Mouse (Mus musculus): ENCODE measurements around the gene Lin28b.

DNA sequence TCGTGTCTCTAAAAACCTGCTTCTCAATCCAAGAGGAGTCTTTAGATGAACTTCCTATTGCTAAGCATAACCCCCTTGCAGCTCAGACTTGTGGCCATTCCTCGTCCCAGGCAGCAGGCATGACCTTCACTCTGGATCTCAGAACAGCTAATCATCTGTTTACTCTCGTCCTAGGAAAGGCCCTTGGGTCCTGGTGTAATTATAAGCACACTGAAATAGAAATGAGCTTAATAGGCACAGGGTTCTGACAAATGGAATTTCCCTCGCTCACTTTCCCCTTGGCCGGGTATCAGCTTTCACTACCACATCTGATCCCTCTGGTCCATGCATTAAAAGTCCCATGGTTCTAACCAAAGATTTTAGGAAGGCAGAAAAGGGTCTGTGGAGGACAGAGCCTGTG lies 122.8 kb downstream of the Lin28b start:
- TF ChIP-seq POLR2A (IDR thresholded peaks at IDR 0.05; ENCODE audit: borderline replicate concordance, extremely low read depth, insufficient read depth, insufficient read length, poor library complexity, severe bottlenecking) (no peak), CTCF (IDR thresholded peaks at IDR 0.05; ENCODE audit: borderline replicate concordance, extremely low read depth, insufficient read depth, insufficient read length) (no peak)
